Mouse (Mus musculus): ENCODE measurements at regions not wholly inside any gene's neighbourhood (a gene's known extent, or its start where the extent isn't known, plus 50 kb on each side); places are given as distances from the start of the nearest gene placed in this dataset.

- H3K27me3 ChIP-seq (ENCODE audit: insufficient read depth, low read length): no peaks in the 10 kb centered on the region
- H3K36me3 ChIP-seq (ENCODE audit: insufficient read depth, low read length): no peaks in the 10 kb centered on the region
- WGBS: 84% methylated on average over 7 of the region's 7 CpGs
- no peaks in the 10 kb centered on the region for H3K9me3 ChIP-seq (ENCODE audit: low read length)
- no peak overlapping the region for H3K27ac ChIP-seq (ENCODE audit: low read depth, low read length)
- DNase-seq (ENCODE audit: low spot score) (no peak), ATAC-seq (ENCODE audit: low FRiP score) (no peak)
- no peaks in the 10 kb centered on the region for H3K4me1 ChIP-seq (ENCODE audit: insufficient read depth, low read length)
- no peak for TF ChIP-seq CTCF (IDR thresholded peaks at IDR 0.05)
- H3K4me2 ChIP-seq (ENCODE audit: low read depth, low read length, poor library complexity, severe bottlenecking): no peak overlapping the region
- no peak overlapping the region for H3K9ac ChIP-seq (replicated peaks; ENCODE audit: low read length, poor library complexity, severe bottlenecking)
- H3K4me3 ChIP-seq (ENCODE audit: low read depth, low read length): no peak overlapping the region
Observed at GRCm38 (mm10) chr16:39159725-39160124, 267.3 kb downstream of the Igsf11 start.

GRCm38 (mm10) chr16:39162684-39163083 lies 270.2 kb downstream of the Igsf11 start:
- Histone ChIP-seq H3K9me3 (ENCODE audit: low read length) (no peaks in the 10 kb centered on the region), H3K27ac (ENCODE audit: low read depth, low read length) (no peak overlapping the region), H3K27me3 (ENCODE audit: insufficient read depth, low read length) (no peaks in the 10 kb centered on the region), H3K4me1 (ENCODE audit: insufficient read depth, low read length) (no peaks in the 10 kb centered on the region), H3K4me3 (ENCODE audit: low read depth, low read length) (no peak overlapping the region), H3K4me2 (ENCODE audit: low read depth, low read length, poor library complexity, severe bottlenecking) (no peak overlapping the region), H3K36me3 (ENCODE audit: insufficient read depth, low read length) (no peaks in the 10 kb centered on the region), H3K9ac (replicated peaks; ENCODE audit: low read length, poor library complexity, severe bottlenecking) (no peak overlapping the region)
- no peak for ATAC-seq (ENCODE audit: low FRiP score)
- peak; percentile 67 for TF ChIP-seq CTCF (IDR thresholded peaks at IDR 0.05)
- DNase-seq (ENCODE audit: low spot score): peak; percentile 36
- 30% methylated on average over 1 of the region's 1 CpGs for WGBS

- no peak for TF ChIP-seq CTCF (IDR thresholded peaks at IDR 0.05)
- no peak for ATAC-seq (ENCODE audit: low FRiP score)
- H3K9me3 ChIP-seq (ENCODE audit: low read length): no peaks in the 10 kb centered on the region
- DNase-seq (ENCODE audit: low spot score): no peak
- no peaks in the 10 kb centered on the region for H3K36me3 ChIP-seq (ENCODE audit: insufficient read depth, low read length)
- no peak overlapping the region for H3K4me2 ChIP-seq (ENCODE audit: low read depth, low read length, poor library complexity, severe bottlenecking)
- no peak overlapping the region for H3K9ac ChIP-seq (replicated peaks; ENCODE audit: low read length, poor library complexity, severe bottlenecking)
- 89% methylated on average over 4 of the region's 4 CpGs for WGBS
- no peak overlapping the region for H3K27ac ChIP-seq (ENCODE audit: low read depth, low read length)
- no peak overlapping the region for H3K4me3 ChIP-seq (ENCODE audit: low read depth, low read length)
- no peaks in the 10 kb centered on the region for H3K4me1 ChIP-seq (ENCODE audit: insufficient read depth, low read length)
- no peaks in the 10 kb centered on the region for H3K27me3 ChIP-seq (ENCODE audit: insufficient read depth, low read length)
Observed at GRCm38 (mm10) chr16:39191861-39192260, 299.4 kb downstream of the Igsf11 start.

GRCm38 (mm10) chr16:39195431-39195830 lies 303.0 kb downstream of the Igsf11 start:
- H3K4me2 ChIP-seq (ENCODE audit: low read depth, low read length, poor library complexity, severe bottlenecking): no peak overlapping the region
- H3K36me3 ChIP-seq (ENCODE audit: insufficient read depth, low read length): no peaks in the 10 kb centered on the region
- H3K4me1 ChIP-seq (ENCODE audit: insufficient read depth, low read length): no peaks in the 10 kb centered on the region
- H3K27me3 ChIP-seq (ENCODE audit: insufficient read depth, low read length): no peaks in the 10 kb centered on the region
- 92% methylated on average over 1 of the region's 1 CpGs for WGBS
- no peak for TF ChIP-seq CTCF (IDR thresholded peaks at IDR 0.05)
- H3K9me3 ChIP-seq (ENCODE audit: low read length): no peaks in the 10 kb centered on the region
- no peak overlapping the region for H3K4me3 ChIP-seq (ENCODE audit: low read depth, low read length)
- H3K9ac ChIP-seq (replicated peaks; ENCODE audit: low read length, poor library complexity, severe bottlenecking): no peak overlapping the region
- ATAC-seq (ENCODE audit: low FRiP score): no peak
- no peak for DNase-seq (ENCODE audit: low spot score)
- H3K27ac ChIP-seq (ENCODE audit: low read depth, low read length): no peak overlapping the region

GRCm38 (mm10) chr16:39196896-39197295 lies 304.4 kb downstream of the Igsf11 start:
- DNase-seq (ENCODE audit: low spot score) (no peak), ATAC-seq (ENCODE audit: low FRiP score) (no peak)
- 68% methylated on average over 2 of the region's 2 CpGs for WGBS
- Histone ChIP-seq H3K9me3 (ENCODE audit: low read length) (no peaks in the 10 kb centered on the region), H3K4me3 (ENCODE audit: low read depth, low read length) (no peak overlapping the region), H3K27ac (ENCODE audit: low read depth, low read length) (no peak overlapping the region), H3K9ac (replicated peaks; ENCODE audit: low read length, poor library complexity, severe bottlenecking) (no peak overlapping the region), H3K4me1 (ENCODE audit: insufficient read depth, low read length) (no peaks in the 10 kb centered on the region), H3K36me3 (ENCODE audit: insufficient read depth, low read length) (no peaks in the 10 kb centered on the region), H3K4me2 (ENCODE audit: low read depth, low read length, poor library complexity, severe bottlenecking) (no peak overlapping the region), H3K27me3 (ENCODE audit: insufficient read depth, low read length) (no peaks in the 10 kb centered on the region)
- no peak for TF ChIP-seq CTCF (IDR thresholded peaks at IDR 0.05)

- no peak for DNase-seq (ENCODE audit: low spot score)
- Histone ChIP-seq H3K4me1 (ENCODE audit: insufficient read depth, low read length) (no peaks in the 10 kb centered on the region), H3K27ac (ENCODE audit: low read depth, low read length) (no peak overlapping the region), H3K4me3 (ENCODE audit: low read depth, low read length) (no peak overlapping the region), H3K9me3 (ENCODE audit: low read length) (no peaks in the 10 kb centered on the region), H3K27me3 (ENCODE audit: insufficient read depth, low read length) (no peaks in the 10 kb centered on the region), H3K9ac (replicated peaks; ENCODE audit: low read length, poor library complexity, severe bottlenecking) (no peak overlapping the region), H3K4me2 (ENCODE audit: low read depth, low read length, poor library complexity, severe bottlenecking) (no peak overlapping the region), H3K36me3 (ENCODE audit: insufficient read depth, low read length) (no peaks in the 10 kb centered on the region)
- no peak for TF ChIP-seq CTCF (IDR thresholded peaks at IDR 0.05)
- no peak for ATAC-seq (ENCODE audit: low FRiP score)
- WGBS: 79% methylated on average over 8 of the region's 8 CpGs
Observed at GRCm38 (mm10) chr16:39223551-39223950, 331.1 kb downstream of the Igsf11 start.
